Mouse (Mus musculus) limb, embryonic 13.5 days (tissue): ENCODE measurements at regions not wholly inside any gene's neighbourhood (a gene's known extent, or its start where the extent isn't known, plus 50 kb on each side); places are given as distances from the start of the nearest gene placed in this dataset.

Experiments used
- ATAC-seq: fragments of 200-750 bp; cut with Nextera tagmentation; 2 replicates; pipeline ENCODE4 v1.8.0; 2017; ENCODE audit warnings: low read depth, moderate number of reproducible peaks, moderate TSS enrichment; ENCODE audit not compliant: low FRiP score
- H3K27ac ChIP-seq: fragments of 300-500 bp; sonication (generic); 2 replicates; pipeline ENCODE4 v1.5.1; 2015; ENCODE audit warnings: inconsistent platforms, mild to moderate bottlenecking, moderate library complexity
- H3K27me3 ChIP-seq: fragments of 300-500 bp; sonication (generic); 2 replicates; pipeline ENCODE4 v1.6.1; 2015; ENCODE audit warnings: mild to moderate bottlenecking, inconsistent platforms
- H3K36me3 ChIP-seq: fragments of 300-500 bp; sonication (generic); 2 replicates; pipeline ENCODE4 v1.6.1; 2015; ENCODE audit warnings: inconsistent platforms, mild to moderate bottlenecking, moderate library complexity
- H3K4me1 ChIP-seq: fragments of 300-500 bp; sonication (generic); 2 replicates; pipeline ENCODE4 v1.6.1; 2015; ENCODE audit warnings: inconsistent platforms
- H3K4me2 ChIP-seq: fragments of 300-500 bp; sonication (generic); replicated peaks from 2 replicates; pipeline ENCODE4 v1.6.1; 2015; ENCODE audit warnings: inconsistent platforms, mild to moderate bottlenecking, moderate library complexity
- H3K4me3 ChIP-seq: fragments of 300-500 bp; sonication (generic); 2 replicates; pipeline ENCODE4 v1.5.1; 2015; ENCODE audit warnings: moderate library complexity, mild to moderate bottlenecking, inconsistent platforms
- H3K9ac ChIP-seq: fragments of 300-500 bp; sonication (generic); 2 replicates; pipeline ENCODE4 v1.6.1; 2015; ENCODE audit warnings: mild to moderate bottlenecking, inconsistent platforms
- H3K9me3 ChIP-seq: fragments of 300-500 bp; sonication (generic); 2 replicates; pipeline ENCODE4 v1.6.1; 2016; ENCODE audit warnings: inconsistent platforms
- WGBS: fragments of 180-500 bp; shearing (Covaris S2); methylation state at CpG from one replicate; pipeline ENCODE4 v1.1.7; 2015; 5-methylcytosine and 5-hydroxymethylcytosine counted together

- no peak for ATAC-seq
- Histone ChIP-seq H3K4me1 (peaks cover 30% of the 10 kb centered on the region), H3K4me3 (no peak overlapping the region), H3K27me3 (peaks cover 7% of the 10 kb centered on the region; the same call in 1 of the 2 replicates), H3K4me2 (no peak overlapping the region), H3K36me3 (no peaks in the 10 kb centered on the region), H3K9me3 (no peaks in the 10 kb centered on the region), H3K9ac (no peak overlapping the region), H3K27ac (no peak overlapping the region)
- 66% methylated on average over 17 of the region's 17 CpGs for WGBS
Measured at GRCm38 (mm10) chr10:44994385-44995281, 72.4 kb upstream of the Prep start.

DNA sequence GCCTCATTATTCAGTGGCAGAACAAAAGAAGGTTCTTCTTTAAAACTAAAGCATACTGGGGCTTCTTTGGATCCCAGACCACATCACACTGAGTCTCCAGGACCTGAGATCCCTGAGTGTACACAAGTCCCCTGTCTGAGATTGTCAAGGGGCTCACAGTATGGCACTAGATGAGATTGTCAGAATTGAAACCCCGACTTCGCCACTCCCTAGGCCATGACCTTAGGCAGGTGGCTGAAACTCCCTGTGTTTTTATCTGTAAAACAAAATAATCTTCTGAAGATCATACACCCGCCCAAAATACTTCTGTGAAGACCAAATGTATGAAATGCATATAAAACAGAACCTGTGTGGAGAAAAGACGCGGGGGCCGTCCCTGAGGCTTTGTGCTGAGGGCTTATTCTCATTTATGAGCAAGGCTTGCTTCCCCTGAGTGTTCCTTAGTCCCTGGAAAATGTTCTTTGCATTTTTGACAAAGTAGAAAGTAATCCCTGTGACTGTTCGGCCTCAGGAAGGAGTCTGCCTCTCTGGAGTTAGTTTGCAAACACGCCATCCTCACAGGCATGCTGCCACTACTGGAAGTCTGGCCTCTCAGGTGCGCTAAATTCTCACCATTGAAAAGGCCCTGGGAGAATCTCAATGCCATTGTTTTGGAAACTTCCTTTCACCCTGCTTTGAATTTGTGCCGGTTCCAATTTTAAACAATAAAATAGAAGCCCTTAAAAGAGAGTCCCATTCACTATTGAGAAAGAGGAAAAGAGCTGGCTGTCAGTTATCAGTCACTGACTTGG, 73.3 kb upstream of the Prep start:
- H3K27me3 ChIP-seq: peaks cover 7% of the 10 kb centered on the region; the same call in 1 of the 2 replicates
- no peak overlapping the region for H3K27ac ChIP-seq
- H3K9me3 ChIP-seq: no peaks in the 10 kb centered on the region
- H3K4me3 ChIP-seq: no peak overlapping the region
- H3K9ac ChIP-seq: no peak overlapping the region
- no peaks in the 10 kb centered on the region for H3K36me3 ChIP-seq
- ATAC-seq: no peak
- H3K4me1 ChIP-seq: peaks cover 30% of the 10 kb centered on the region
- WGBS: 48% methylated on average over 10 of the region's 10 CpGs
- H3K4me2 ChIP-seq: no peak overlapping the region

- no peak overlapping the region for H3K4me2 ChIP-seq
- no peak overlapping the region for H3K9ac ChIP-seq
- H3K36me3 ChIP-seq: no peaks in the 10 kb centered on the region
- no peak for ATAC-seq
- no peak overlapping the region for H3K27ac ChIP-seq
- WGBS: 76% methylated on average over 6 of the region's 6 CpGs
- no peak overlapping the region for H3K4me3 ChIP-seq
- H3K4me1 ChIP-seq: peaks cover 39% of the 10 kb centered on the region
- no peaks in the 10 kb centered on the region for H3K9me3 ChIP-seq
- H3K27me3 ChIP-seq: 0 out of 2 replicates have a peak, but pooled peaks cover 2% of the 10 kb centered on the region
Measured at GRCm38 (mm10) chr10:44989539-44989938, 77.5 kb upstream of the Prep start.

DNA sequence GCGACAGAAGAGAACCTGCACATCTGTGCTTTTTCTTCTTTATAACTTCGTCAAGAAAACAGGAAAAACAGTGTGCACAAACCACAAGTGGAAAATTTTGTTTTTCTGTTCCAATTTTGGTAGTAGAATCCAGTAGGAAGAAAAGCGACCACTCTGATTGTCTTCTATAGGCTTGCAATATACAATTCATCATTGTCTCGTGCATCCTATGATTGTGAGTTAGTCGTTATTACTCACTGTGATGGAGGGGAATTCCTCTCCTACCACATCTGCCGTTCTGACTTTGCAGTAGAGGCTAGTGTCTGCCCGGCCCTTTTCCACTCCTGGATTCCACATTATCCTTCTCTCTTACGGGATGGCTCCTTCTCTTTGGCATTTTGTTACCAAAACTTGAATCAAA, 78.2 kb upstream of the Prep start:
- H3K4me2 ChIP-seq: no peak overlapping the region
- H3K36me3 ChIP-seq: no peaks in the 10 kb centered on the region
- WGBS: 73% methylated on average over 8 of the region's 8 CpGs
- H3K27me3 ChIP-seq: 0 out of 2 replicates have a peak, but pooled peaks cover 2% of the 10 kb centered on the region
- no peak for ATAC-seq
- no peak overlapping the region for H3K27ac ChIP-seq
- no peak overlapping the region for H3K4me3 ChIP-seq
- H3K4me1 ChIP-seq: peaks cover 31% of the 10 kb centered on the region
- no peaks in the 10 kb centered on the region for H3K9me3 ChIP-seq
- H3K9ac ChIP-seq: no peak overlapping the region

- peaks cover 27% of the 10 kb centered on the region for H3K4me1 ChIP-seq
- H3K27ac ChIP-seq: peak overlapping the region; percentile 22; the same call in 1 of the 2 replicates
- 9% methylated on average over 4 of the region's 4 CpGs for WGBS
- no peaks in the 10 kb centered on the region for H3K9me3 ChIP-seq
- H3K9ac ChIP-seq: no peak overlapping the region
- ATAC-seq: peak; percentile 40; the same call in 1 of the 2 replicates
- H3K4me3 ChIP-seq: no peak overlapping the region
- no peaks in the 10 kb centered on the region for H3K36me3 ChIP-seq
- H3K27me3 ChIP-seq: 0 out of 2 replicates have a peak, but pooled peaks cover 2% of the 10 kb centered on the region
- H3K4me2 ChIP-seq: no peak overlapping the region
Measured at GRCm38 (mm10) chr10:44987615-44988014, 79.4 kb upstream of the Prep start.

- 23% methylated on average over 2 of the region's 2 CpGs for WGBS
- Histone ChIP-seq H3K4me2 (no peak overlapping the region), H3K9me3 (peaks cover 4% of the 10 kb centered on the region; the same call in 1 of the 2 replicates), H3K27me3 (0 out of 2 replicates have a peak, but pooled peaks cover 2% of the 10 kb centered on the region), H3K4me1 (peaks cover 32% of the 10 kb centered on the region), H3K4me3 (no peak overlapping the region), H3K36me3 (no peaks in the 10 kb centered on the region), H3K9ac (no peak overlapping the region), H3K27ac (no peak overlapping the region)
- ATAC-seq: no peak
Measured at GRCm38 (mm10) chr10:44981913-44982312, 85.1 kb upstream of the Prep start.

DNA sequence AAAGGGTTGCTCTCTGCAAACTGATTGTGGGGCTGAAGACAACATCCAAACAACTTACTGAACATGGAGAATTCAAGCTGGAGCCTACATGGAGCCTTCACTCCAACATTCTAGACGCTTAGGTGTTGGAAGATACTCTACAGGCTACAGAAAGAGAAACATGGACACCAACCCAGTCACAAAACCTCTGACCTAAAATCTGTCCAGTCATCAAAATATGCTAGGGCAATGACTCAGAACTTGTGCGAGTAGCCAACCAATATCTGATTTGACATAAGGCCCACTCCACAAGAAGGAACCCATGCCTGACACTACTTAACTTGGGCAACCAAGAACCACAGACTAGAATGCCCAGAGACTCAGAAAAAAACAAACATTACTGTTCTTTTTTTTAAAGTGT, 90.2 kb upstream of the Prep start:
- Histone ChIP-seq H3K36me3 (no peaks in the 10 kb centered on the region), H3K9me3 (peaks cover 4% of the 10 kb centered on the region; the same call in 1 of the 2 replicates), H3K4me2 (no peak overlapping the region), H3K4me1 (peaks cover 13% of the 10 kb centered on the region), H3K4me3 (no peak overlapping the region), H3K27ac (no peak overlapping the region), H3K27me3 (no peaks in the 10 kb centered on the region), H3K9ac (no peak overlapping the region)
- ATAC-seq: no peak
- 93% methylated on average over 2 of the region's 2 CpGs for WGBS

DNA sequence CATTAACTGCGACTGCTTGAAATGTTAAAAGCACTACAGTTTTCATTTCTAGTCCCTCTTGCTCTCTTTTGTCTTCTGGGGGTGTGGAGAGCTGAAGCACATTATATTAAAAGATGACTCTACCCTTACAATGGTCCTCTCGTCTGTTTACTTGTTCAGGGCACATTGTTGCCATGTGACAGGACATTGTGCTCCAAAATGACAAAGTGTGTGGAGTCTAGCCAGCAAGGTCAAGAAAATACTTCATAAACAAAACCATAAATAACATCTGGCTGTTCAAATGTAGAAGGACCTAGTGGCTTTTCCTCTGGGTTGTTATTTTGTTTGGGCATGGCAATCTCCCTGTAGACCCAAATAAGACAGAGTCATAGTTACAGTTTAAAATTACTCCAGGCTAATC, 95.1 kb upstream of the Prep start:
- Histone ChIP-seq H3K9ac (no peak overlapping the region), H3K27me3 (no peaks in the 10 kb centered on the region), H3K4me2 (no peak overlapping the region), H3K4me1 (no peaks in the 10 kb centered on the region), H3K27ac (no peak overlapping the region), H3K36me3 (no peaks in the 10 kb centered on the region), H3K4me3 (no peak overlapping the region), H3K9me3 (no peaks in the 10 kb centered on the region)
- ATAC-seq: no peak
- 77% methylated on average over 2 of the region's 2 CpGs for WGBS

DNA sequence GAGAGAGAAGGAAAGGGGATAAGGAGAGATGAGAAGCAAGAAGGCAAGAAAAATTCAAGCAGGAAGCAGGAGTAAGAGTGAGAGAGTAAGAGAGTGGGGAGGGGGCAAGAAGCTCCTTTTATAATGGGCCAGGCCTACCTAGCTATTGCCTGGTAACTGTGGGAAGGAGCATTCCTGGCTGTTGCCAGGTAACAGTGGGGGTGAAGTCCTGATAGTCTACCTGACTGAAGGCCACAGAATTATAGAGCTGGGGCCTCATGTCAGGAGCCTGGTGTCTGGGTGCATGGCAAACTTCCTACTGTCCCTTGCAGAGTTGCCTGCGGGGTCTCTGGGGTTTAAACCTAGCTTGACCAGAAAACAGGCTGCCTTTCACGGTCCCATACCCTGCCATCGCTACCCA, 107.0 kb upstream of the Prep start:
- no peak overlapping the region for H3K4me3 ChIP-seq
- H3K4me1 ChIP-seq: no peaks in the 10 kb centered on the region
- 91% methylated on average over 3 of the region's 3 CpGs for WGBS
- H3K4me2 ChIP-seq: no peak overlapping the region
- ATAC-seq: no peak
- H3K36me3 ChIP-seq: no peaks in the 10 kb centered on the region
- H3K27me3 ChIP-seq: no peaks in the 10 kb centered on the region
- H3K27ac ChIP-seq: no peak overlapping the region
- H3K9me3 ChIP-seq: no peaks in the 10 kb centered on the region
- no peak overlapping the region for H3K9ac ChIP-seq

DNA sequence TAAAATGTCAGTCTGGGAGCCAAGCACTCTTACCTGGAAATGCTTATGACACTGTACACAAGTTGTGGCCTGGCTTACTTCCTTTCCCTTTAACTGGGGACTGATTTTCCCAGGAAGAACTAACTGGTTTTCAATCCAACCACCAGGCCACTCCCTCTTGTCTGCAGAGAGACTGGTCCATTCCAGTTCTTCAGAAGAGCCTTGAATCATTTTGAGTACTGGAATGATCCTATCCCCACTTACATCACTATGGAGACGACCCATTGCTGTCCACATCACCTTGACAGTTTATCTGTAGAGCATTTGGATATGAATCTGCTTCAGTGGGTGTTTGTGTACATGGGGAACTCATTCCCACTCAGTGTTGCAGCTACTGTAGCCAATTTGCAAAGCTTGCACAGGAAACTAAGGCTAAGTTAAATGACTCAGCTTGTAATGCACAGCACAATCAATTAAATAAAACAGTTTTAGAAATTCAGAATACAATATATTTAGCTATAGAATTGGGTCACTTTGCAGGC, 121.7 kb upstream of the Prep start:
- Histone ChIP-seq H3K4me2 (no peak overlapping the region), H3K4me3 (no peak overlapping the region), H3K27ac (no peak overlapping the region), H3K9ac (no peak overlapping the region), H3K9me3 (no peaks in the 10 kb centered on the region), H3K27me3 (no peaks in the 10 kb centered on the region), H3K36me3 (no peaks in the 10 kb centered on the region), H3K4me1 (no peaks in the 10 kb centered on the region)
- no peak for ATAC-seq
- WGBS: 61% methylated on average over 1 of the region's 1 CpGs

DNA sequence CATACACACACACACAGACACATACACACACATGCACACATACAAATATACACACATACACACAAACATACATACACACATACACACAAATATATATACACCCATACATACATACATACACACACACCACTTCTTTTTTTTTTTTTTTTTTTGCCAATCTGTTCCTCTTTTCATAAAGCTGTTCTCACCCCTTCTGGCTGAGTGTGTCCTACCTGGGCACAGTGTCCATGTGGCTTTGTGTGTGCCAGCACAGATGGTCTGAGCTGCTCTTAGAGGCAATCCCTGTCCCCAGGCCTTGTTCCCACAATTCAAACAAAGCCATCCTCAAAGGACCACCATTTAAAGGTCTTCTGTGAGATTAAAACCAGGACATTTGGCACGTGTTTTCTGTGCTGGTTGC, 127.6 kb upstream of the Prep start:
- Histone ChIP-seq H3K9ac (no peak overlapping the region), H3K27me3 (no peaks in the 10 kb centered on the region), H3K36me3 (no peaks in the 10 kb centered on the region), H3K9me3 (no peaks in the 10 kb centered on the region), H3K4me1 (no peaks in the 10 kb centered on the region), H3K27ac (no peak overlapping the region), H3K4me2 (no peak overlapping the region), H3K4me3 (no peak overlapping the region)
- WGBS: 35% methylated on average over 1 of the region's 1 CpGs
- no peak for ATAC-seq

GRCm38 (mm10) chr10:44936976-44937500, 130.0 kb upstream of the Prep start:
- WGBS: 84% methylated on average over 5 of the region's 5 CpGs

More at GRCm38 (mm10) chr10:44936976-44937500, 130.0 kb upstream of the Prep start:
- H3K4me1 ChIP-seq: no peaks in the 10 kb centered on the region
- ATAC-seq: no peak
- H3K4me3 ChIP-seq: no peak overlapping the region
- no peak overlapping the region for H3K9ac ChIP-seq
- H3K27ac ChIP-seq: no peak overlapping the region
- H3K9me3 ChIP-seq: no peaks in the 10 kb centered on the region
- no peaks in the 10 kb centered on the region for H3K36me3 ChIP-seq
- H3K27me3 ChIP-seq: no peaks in the 10 kb centered on the region
- H3K4me2 ChIP-seq: no peak overlapping the region
